8 mouse cellular contexts compared by ENCODE assay signal in the genomic region with DNA sequence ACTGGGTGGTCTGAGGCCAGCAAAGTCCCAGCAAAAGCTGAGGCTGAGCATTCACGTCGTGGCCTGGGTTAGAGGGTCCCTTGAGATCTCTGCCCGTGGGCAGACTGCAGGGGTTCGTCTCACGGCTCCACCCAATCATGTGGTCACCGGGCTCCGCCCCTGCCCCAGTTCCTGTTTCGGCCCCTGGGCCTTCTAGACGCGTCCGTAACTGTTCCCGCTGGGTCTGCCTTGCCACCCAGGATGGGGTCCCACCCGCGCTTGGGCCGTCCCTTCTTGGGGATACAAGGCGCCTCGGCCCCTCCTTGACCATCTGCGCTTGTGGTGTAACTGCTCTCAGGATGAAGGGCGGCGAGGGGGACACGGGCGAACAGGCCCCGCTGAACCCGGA. TPM values are rescaled to one million over a fixed set of nuclear protein-coding genes. Genes with fewer than 3 reads are reported as not detected.
DNase-seq lines count a peak whose midpoint lies in the region; ATAC-seq and TF ChIP-seq lines count a peak whose summit lies in the region.

Gene Orai3, plus strand, starts transcription at position 165 of the 388 bp plus-strand sequence.

- H3K36me3 ChIP-seq in forebrain, embryonic 11.5 days (ENCODE audit: control insufficient read depth, insufficient read depth, low read length): peaks cover 5% of the 10 kb centered on the region; the same call in 1 of the 2 replicates
- H3K36me3 ChIP-seq in heart, embryonic 15.5 days: peaks cover 10% of the 10 kb centered on the region; the same call in 1 of the 2 replicates
- H3K36me3 ChIP-seq in liver, embryonic 16.5 days (ENCODE audit: control insufficient read depth, insufficient read depth): no peaks in the 10 kb centered on the region
- H3K36me3 ChIP-seq in neural tube, embryonic 12.5 days: peaks cover 37% of the 10 kb centered on the region
- no peaks in the 10 kb centered on the region for H3K36me3 ChIP-seq in testis, adult 2 months (ENCODE audit: control insufficient read depth, insufficient read depth, low read length)

- peaks cover 10% of the 10 kb centered on the region for H3K4me1 ChIP-seq in brown adipose tissue, adult 24 weeks (ENCODE audit: control insufficient read depth, insufficient read depth, insufficient read length, low read length)
- H3K4me1 ChIP-seq in forebrain, embryonic 11.5 days (replicated peaks; ENCODE audit: control insufficient read depth, insufficient read depth, low read length): peaks cover 14% of the 10 kb centered on the region; the same call in 1 of the 2 replicates
- peaks cover 35% of the 10 kb centered on the region for H3K4me1 ChIP-seq in heart, embryonic 15.5 days (replicated peaks)
- peaks cover 75% of the 10 kb centered on the region for H3K4me1 ChIP-seq in liver, embryonic 16.5 days (ENCODE audit: control insufficient read depth, low read depth, low read length)
- H3K4me1 ChIP-seq in neural tube, embryonic 12.5 days: peaks cover 25% of the 10 kb centered on the region
- H3K4me1 ChIP-seq in testis, adult 2 months (ENCODE audit: control insufficient read depth, insufficient read depth, low read length): peaks cover 33% of the 10 kb centered on the region

- peak; percentile 68 for DNase-seq in CD4-positive, CD25-positive, alpha-beta regulatory T cell, adult 2 months (ENCODE audit: low read depth, low spot score)
- peak; percentile 83 for DNase-seq in forebrain, embryonic 11.5 days (ENCODE audit: low spot score)
- DNase-seq in kidney, postnatal 25 days: peak; percentile 92 to 95

- peak; percentile 62 for ATAC-seq in forebrain, embryonic 11.5 days (replicated peaks; ENCODE audit: low FRiP score)
- peak; percentile 85 for ATAC-seq in heart, embryonic 15.5 days (replicated peaks; ENCODE audit: insufficient number of reproducible peaks, insufficient read depth, low FRiP score, low read depth)
- ATAC-seq in liver, embryonic 16.5 days (ENCODE audit: low read depth): peak; percentile 43
- peak; percentile 63 for ATAC-seq in neural tube, embryonic 12.5 days (ENCODE audit: low FRiP score, low read depth)

- peak within 1 kb of the TSS; percentile 92 for H3K27ac ChIP-seq in brown adipose tissue, adult 24 weeks (replicated peaks; ENCODE audit: low read depth, low read length)
- peak within 1 kb of the TSS; percentile 53; the same call in 1 of the 2 replicates for H3K27ac ChIP-seq in forebrain, embryonic 11.5 days (ENCODE audit: low read depth, low read length)
- peak within 1 kb of the TSS; percentile 87 for H3K27ac ChIP-seq in heart, embryonic 15.5 days
- H3K27ac ChIP-seq in liver, embryonic 16.5 days (ENCODE audit: low read length): peak within 1 kb of the TSS; percentile 82
- H3K27ac ChIP-seq in neural tube, embryonic 12.5 days: no peak within 1 kb of the TSS
- peak within 1 kb of the TSS; percentile 98 for H3K27ac ChIP-seq in testis, adult 2 months (ENCODE audit: control insufficient read depth, insufficient read depth, low read depth, low read length)

- H3K9ac ChIP-seq in forebrain, embryonic 11.5 days (ENCODE audit: low read length): peak within 1 kb of the TSS; percentile 65
- peak within 1 kb of the TSS; percentile 91 for H3K9ac ChIP-seq in heart, embryonic 15.5 days
- H3K9ac ChIP-seq in liver, embryonic 16.5 days (ENCODE audit: low read depth, low read length): peak within 1 kb of the TSS; percentile 85
- peak within 1 kb of the TSS; percentile 67 for H3K9ac ChIP-seq in neural tube, embryonic 12.5 days

- WGBS in forebrain, embryonic 11.5 days: under 1% methylated on average over 24 of the region's 24 CpGs
- WGBS in heart, embryonic 15.5 days: 0% methylated on average over 24 of the region's 24 CpGs
- WGBS in liver, embryonic 16.5 days (ENCODE audit: insufficient replicate concordance): under 1% methylated on average over 24 of the region's 24 CpGs
- WGBS in neural tube, embryonic 12.5 days: under 1% methylated on average over 24 of the region's 24 CpGs

- TF ChIP-seq POLR2A in testis, adult 2 months (IDR thresholded peaks at IDR 0.05; ENCODE audit: control insufficient read depth, low read depth, low read length): peak; percentile 60

- H3K4me2 ChIP-seq in forebrain, embryonic 11.5 days (ENCODE audit: low read depth, low read length, severe bottlenecking): peak within 1 kb of the TSS; percentile 63
- H3K4me2 ChIP-seq in heart, embryonic 15.5 days: peak within 1 kb of the TSS; percentile 97
- H3K4me2 ChIP-seq in liver, embryonic 16.5 days (ENCODE audit: low read depth, low read length): peak within 1 kb of the TSS; percentile 92
- H3K4me2 ChIP-seq in neural tube, embryonic 12.5 days (replicated peaks): peak within 1 kb of the TSS; percentile 73

- H3K27me3 ChIP-seq in forebrain, embryonic 11.5 days (ENCODE audit: control insufficient read depth, insufficient read depth, low read length): no peaks in the 10 kb centered on the region
- no peaks in the 10 kb centered on the region for H3K27me3 ChIP-seq in heart, embryonic 15.5 days
- no peaks in the 10 kb centered on the region for H3K27me3 ChIP-seq in liver, embryonic 16.5 days (ENCODE audit: control insufficient read depth, insufficient read depth, low read depth, low read length)
- H3K27me3 ChIP-seq in neural tube, embryonic 12.5 days (replicated peaks): no peaks in the 10 kb centered on the region
- no peaks in the 10 kb centered on the region for H3K27me3 ChIP-seq in testis, adult 2 months (ENCODE audit: control insufficient read depth, insufficient read depth, low read length)

- no peaks in the 10 kb centered on the region for H3K9me3 ChIP-seq in forebrain, embryonic 11.5 days (ENCODE audit: control insufficient read depth, low read length)
- no peaks in the 10 kb centered on the region for H3K9me3 ChIP-seq in heart, embryonic 15.5 days (replicated peaks)
- no peaks in the 10 kb centered on the region for H3K9me3 ChIP-seq in liver, embryonic 16.5 days (replicated peaks; ENCODE audit: control insufficient read depth, low read length)
- no peaks in the 10 kb centered on the region for H3K9me3 ChIP-seq in neural tube, embryonic 12.5 days

- TF ChIP-seq CTCF in testis, adult 2 months (IDR thresholded peaks at IDR 0.05; ENCODE audit: control insufficient read depth, insufficient read depth, insufficient replicate concordance, low read depth, low read length): no peak

- H3K4me3 ChIP-seq in brown adipose tissue, adult 24 weeks (ENCODE audit: insufficient read depth, low read depth, low read length): peak within 1 kb of the TSS; percentile 85
- peak within 1 kb of the TSS; percentile 35 for H3K4me3 ChIP-seq in forebrain, embryonic 11.5 days (ENCODE audit: low read depth, low read length)
- peak within 1 kb of the TSS; percentile 83 for H3K4me3 ChIP-seq in heart, embryonic 15.5 days
- H3K4me3 ChIP-seq in liver, embryonic 16.5 days (ENCODE audit: low read depth, low read length): peak within 1 kb of the TSS; percentile 72
- peak within 1 kb of the TSS; percentile 45 for H3K4me3 ChIP-seq in neural tube, embryonic 12.5 days
- H3K4me3 ChIP-seq in testis, adult 2 months (ENCODE audit: control insufficient read depth, low read depth, low read length): peak within 1 kb of the TSS; percentile 89

RNA-seq across cellular contexts. Expression of gene Orai3, which starts in this region (rescaled TPM):
- 16.8 and 23.1 TPM in 2 replicates for polyA plus RNA-seq in brown adipose tissue, adult 24 weeks (2012; ENCODE audit: insufficient read depth, insufficient read length, missing spikeins)
- 6.6 and 7.1 TPM in 2 replicates for polyA plus RNA-seq in forebrain, embryonic 11.5 days (2014; fragmentation: Nextera tagmentation; extraction: Ambion mirVana)
- polyA plus RNA-seq in heart, embryonic 15.5 days (2015; fragmentation: Nextera tagmentation; extraction: Ambion mirVana): 15.6 and 21.7 TPM in 2 replicates
- polyA plus RNA-seq in liver, embryonic 16.5 days (2015; fragmentation: Nextera tagmentation; extraction: Ambion mirVana): 11.2 and 12.9 TPM in 2 replicates
- polyA plus RNA-seq in neural tube, embryonic 12.5 days (2016; fragmentation: Nextera tagmentation; extraction: Ambion mirVana): 7.9 and 9.9 TPM in 2 replicates
- 13.8 and 13.9 TPM in 2 replicates for polyA plus RNA-seq in testis, adult 2 months (2012; rRNA removed)

Comparison
In these comparisons a context has a peak if more than half of its experiments do, and no peak if none do; other contexts are left out.
1. H3K4me3 ChIP-seq: peak in every context shown above with its lines; median percentile 89 in testis, adult 2 months; 85 in brown adipose tissue, adult 24 weeks; 83 in heart, embryonic 15.5 days; 72 in liver, embryonic 16.5 days; 45 in neural tube, embryonic 12.5 days; 35 in forebrain, embryonic 11.5 days.